Mouse (Mus musculus) hematopoietic stem cell, adult 5-6 weeks (primary cell): Measurements from ENCODE around the gene Fryl. TPM values are rescaled to one million over a fixed set of nuclear protein-coding genes. Genes with fewer than 3 reads are reported as not detected.

Source experiments
- ATAC-seq, 2 experiments: fragments of 125-278 bp in 1 of 2; replicated peaks in 1 of 2; 2 replicates each; pipeline ENCODE4 v1.8.0; 2016 to 2017; ENCODE audit warnings: inconsistent platforms in 2 of 2, mild to moderate bottlenecking in 2 of 2, moderate number of reproducible peaks in 2 of 2, low read depth in 1 of 2, moderate TSS enrichment in 1 of 2; ENCODE audit not compliant: low FRiP score in 2 of 2, poor library complexity in 2 of 2, severe bottlenecking in 2 of 2, insufficient read depth in 1 of 2, low TSS enrichment in 1 of 2
- total RNA-seq: library from RNA; stranded (forward); fragments of 172-1452, 232-1000 nt; gene quantifications from 2 replicates; pipeline ENCODE4 v1.2.3, GENCODE M21; 2017

Gene Fryl
- total RNA-seq, 1 experiment from 2014 or later = 73.9 TPM

DNA sequence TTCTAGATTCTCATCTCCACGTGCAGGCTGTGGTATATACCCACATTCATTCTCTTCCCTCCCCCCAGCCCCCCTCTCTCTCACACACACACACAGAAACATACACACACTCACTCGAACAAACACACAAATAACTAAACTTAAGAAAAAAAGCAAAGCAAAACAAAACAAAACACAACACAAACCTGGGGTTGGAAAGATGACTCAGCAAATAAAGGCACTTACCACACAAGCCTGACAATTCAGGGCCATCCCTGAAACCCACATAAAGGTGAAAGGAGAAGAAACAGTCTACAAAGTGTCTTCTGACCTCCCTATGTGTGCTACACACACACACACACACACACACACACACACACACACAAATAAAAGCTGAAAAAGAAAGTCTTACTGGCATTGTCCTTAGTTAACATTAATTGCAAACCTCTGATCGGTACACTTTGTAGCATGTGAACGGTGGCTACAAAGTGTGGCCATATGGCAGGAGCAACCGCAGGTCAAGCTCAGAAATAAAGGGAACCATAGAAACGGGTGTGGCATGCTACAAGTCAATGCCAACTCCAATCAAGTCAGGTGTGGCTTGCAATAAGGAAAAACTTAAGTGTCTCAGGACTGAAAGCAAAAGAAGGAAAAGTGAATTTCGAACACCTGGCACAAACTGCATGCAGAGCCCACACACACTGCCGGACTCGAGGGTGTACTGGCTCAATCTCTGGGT, 66.8 kb downstream of the Fryl start:
- no peak for ATAC-seq

DNA sequence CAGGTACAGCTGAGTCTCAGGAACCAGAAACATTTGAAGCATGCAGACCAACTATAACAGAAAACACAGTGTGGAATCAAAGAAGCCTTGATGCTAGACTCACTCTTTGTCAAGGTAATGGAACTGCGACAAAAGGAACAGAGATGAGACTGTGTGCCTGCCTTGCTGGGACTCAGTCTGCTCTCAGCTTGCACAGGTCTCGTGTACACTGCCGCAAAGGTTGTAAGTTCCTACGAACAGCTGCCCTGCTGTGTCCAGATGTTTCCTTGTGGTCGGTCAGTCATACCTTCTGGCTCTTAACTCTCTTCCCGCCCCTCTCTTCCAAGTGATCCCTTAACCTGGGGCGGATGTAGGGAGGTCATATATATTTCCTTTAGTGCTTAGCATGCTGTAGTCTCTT, 67.8 kb downstream of the Fryl start:
- ATAC-seq = no peak

DNA sequence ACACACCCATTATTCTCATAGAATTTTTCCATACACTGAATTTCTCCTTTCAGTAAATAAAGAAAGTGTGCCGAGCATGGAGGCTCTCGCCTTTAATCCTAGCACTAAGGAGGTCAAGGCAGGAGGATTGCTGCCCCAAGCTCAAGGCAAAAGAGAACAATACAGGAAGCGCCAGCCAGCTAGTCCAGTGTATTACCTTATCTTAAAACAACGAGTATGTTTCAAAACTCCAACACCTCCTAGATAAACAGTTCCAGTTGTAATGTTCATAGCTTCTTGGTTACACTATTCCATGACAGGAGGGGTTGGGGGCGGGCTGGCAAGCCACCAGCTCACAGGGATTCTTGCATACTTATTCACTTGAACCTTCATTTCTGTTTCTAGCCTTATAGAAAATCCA, 68.3 kb downstream of the Fryl start:
- ATAC-seq = no peak

DNA sequence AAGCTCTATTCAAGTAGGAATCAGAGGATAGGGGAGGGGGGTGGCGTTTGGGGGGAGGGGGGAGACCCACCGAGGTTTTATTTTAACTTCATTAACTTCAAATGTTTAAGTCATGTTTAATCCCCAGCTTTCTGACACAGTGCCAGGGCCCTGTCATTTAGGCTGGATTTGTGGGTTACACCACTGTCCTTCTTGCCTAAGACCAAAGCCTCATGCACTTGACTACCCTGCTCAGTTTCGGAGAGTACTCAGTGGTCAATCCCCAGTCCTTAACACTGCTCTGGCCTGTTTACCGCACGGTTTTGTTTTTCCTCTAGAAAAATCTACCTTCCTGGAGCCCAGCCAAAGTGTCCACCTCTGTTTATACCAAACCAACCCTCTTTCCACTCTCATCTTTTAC, 69.5 kb downstream of the Fryl start:
- no peak for ATAC-seq

DNA sequence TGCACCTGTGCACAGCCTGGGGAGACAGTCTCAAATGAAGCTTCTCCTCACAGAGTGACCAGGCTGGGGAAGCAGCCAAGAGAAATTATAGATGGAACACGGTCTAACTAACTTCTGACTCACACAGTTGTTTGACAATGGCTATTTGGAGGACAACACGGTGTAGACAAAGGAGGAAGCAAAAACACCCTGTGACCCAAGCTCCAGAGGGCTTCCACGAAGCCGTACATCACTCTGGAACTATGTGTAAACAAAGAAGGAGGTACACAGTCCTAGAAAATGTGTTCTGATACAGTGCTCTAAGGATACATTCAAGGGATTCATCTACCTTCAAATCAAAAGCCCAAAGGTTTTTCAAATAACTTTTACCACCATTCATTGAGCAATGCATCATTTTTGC, 71.0 kb downstream of the Fryl start:
- no peak for ATAC-seq

- 0 out of 4 replicates have a peak, but pooled peaks of 1 of the 2 experiments have one; percentile 32 for ATAC-seq
Observed at GRCm38 (mm10) chr5:73182701-73183447, 73.5 kb downstream of the Fryl start.

- ATAC-seq = no peak
Observed at GRCm38 (mm10) chr5:73182191-73182590, 74.2 kb downstream of the Fryl start.

GRCm38 (mm10) chr5:73176294-73176693, 80.1 kb downstream of the Fryl start:
- ATAC-seq = no peak

DNA sequence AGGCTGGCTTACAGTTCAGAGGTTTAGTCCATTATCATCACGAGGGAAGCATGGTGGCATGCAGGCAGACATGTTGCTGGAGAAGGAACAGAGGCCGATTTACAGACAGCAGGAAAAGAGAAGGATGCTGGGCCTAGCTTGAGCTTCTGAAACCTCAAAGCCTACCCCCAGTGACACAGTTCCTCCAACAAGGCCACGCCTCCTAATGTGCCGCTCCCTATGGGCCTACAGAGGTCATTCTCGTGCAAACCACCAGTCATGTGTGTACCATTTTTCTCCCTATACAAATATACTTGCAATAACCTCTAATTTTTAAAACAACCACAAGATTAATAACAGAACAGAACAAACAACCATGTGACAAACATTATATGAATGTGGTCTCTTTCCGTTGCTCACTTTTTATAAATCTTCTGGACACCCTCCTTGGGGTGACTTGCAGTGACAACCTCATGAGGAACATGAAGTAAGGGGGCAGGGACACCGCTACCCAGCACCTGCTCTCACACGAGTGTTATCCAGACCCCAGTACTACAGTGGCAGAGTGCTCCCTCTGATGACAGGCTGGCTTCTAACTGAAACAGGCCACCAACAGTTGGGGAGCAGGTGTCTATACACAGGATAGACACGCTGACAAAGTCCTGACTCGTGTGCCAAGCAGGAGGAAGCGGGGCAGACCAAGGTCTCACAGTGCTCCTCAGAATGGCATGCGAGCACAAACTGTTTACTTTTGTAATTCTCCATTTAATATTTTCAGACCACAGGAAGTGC, 80.9 kb downstream of the Fryl start:
- no peak for ATAC-seq

DNA sequence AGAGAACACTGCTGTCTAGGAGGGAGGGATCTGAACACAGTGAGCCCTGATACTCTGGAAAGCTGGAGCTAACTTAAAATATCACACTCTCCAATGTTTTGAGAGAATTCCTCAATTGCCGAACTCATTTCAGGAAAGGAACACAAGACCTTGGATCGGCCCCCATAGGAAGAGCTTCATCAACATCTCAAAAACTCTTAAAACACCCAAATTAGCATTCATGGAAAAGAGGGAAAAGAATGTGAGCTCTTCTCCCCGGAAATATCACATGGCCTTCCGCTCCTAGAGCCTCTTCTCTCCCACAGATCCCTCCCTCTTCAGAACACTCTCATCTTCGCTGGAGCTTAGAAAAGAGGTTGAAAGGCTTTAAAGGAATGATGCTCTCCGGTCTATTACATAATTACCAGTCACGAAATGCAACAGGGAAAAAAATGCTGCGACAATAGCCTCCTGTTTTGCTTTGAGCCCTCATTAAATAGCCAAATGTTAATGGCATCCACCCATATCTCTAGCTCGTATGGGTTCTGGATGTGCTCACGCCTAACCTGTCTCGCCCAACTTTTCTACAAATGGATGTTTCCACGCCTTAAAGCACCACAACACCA, 84.4 kb downstream of the Fryl start:
- no peak for ATAC-seq

DNA sequence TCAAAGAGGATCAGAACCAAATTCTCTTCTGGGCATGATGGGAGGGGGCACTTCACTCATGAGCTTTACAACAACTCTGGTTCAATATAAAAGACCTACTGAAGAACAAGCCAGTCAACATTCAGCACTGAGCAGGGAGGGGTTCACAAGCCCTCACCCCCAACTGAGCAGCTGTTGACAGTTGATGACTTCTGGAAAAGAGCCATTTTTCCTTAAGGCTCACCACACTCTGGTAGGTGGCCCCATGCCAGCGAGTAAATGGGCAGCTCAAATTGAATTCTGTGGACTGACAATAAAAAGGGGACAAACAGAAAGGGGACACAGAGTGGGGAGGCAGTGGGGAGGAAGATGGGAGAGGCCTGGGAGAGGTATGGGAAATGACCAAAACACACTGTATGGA, 85.2 kb downstream of the Fryl start:
- no peak for ATAC-seq

- no peak for ATAC-seq
Observed at GRCm38 (mm10) chr5:73168769-73169272, 87.6 kb downstream of the Fryl start.

DNA sequence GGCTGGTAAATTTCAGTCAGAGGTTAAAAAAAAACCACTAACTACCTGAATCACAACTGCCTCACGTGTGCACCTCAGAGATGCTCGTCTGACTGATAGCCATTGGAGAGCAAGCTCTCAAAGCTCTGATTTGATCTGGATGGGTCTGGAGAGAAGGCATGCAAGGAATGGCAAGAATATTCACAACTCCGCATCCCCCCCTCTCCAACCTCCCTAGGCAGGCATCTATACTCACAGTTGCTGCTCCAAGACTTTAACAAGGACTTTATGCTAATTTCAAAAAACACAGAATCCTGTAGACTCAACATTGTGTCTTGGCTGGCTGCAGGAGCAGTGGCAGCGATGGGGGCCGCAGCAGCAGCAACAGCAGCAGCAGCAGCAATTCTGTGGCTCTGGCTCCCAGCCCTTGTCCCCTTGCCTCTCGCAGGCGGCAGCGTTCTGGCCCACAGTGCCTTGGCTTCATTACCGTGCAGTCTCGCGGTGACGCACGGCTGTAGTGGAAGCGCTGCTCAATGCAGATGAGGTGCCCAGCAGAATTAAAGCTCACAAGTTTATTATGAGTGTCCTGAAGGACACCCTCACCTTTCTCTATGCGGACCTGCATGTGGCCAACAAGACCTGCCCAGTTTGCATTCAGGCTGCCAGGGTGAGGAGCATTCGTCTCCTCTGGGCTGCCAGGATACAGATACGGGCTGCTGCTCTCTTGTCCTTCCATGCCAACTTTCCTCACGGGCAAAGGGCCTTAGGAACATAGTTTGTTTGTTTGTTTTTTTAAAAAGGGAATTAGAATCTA, 88.2 kb downstream of the Fryl start:
- no peak for ATAC-seq

- ATAC-seq = no peak
Observed at GRCm38 (mm10) chr5:73163970-73164369, 92.4 kb downstream of the Fryl start.

GRCm38 (mm10) chr5:73162492-73162891, 93.9 kb downstream of the Fryl start:
- no peak for ATAC-seq

GRCm38 (mm10) chr5:73160440-73160839, 96.0 kb downstream of the Fryl start:
- ATAC-seq = no peak

DNA sequence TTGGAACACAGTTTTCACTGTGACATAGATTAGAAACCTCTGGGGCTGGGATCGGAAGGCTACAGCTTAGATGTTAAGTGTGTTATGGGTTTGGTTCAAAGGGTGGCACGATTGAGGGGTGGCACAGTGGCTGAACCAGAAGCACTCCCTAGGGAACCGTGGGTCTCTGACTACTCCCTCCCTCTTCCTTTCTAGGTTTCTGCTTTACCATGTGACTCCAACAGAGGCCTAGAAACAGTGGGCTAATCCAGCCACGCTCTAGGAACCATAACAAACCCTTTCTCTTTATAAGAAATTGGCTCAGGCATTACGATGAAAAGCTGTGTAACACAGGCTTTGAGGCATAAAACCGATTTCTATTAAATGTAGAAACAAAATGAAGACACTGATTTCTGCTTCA, 98.9 kb downstream of the Fryl start:
- ATAC-seq = no peak
